Mouse (Mus musculus): Measurements from ENCODE around the gene Aebp1. TPM values are rescaled to one million over a fixed set of nuclear protein-coding genes. Genes with fewer than 3 reads are reported as not detected.

The Aebp1 gene
- polyA plus RNA-seq, 1 experiment from 2014 or later: 21.9 TPM

- Histone ChIP-seq H3K9me3 (no peaks in the 10 kb centered on the region), H3K36me3 (no peaks in the 10 kb centered on the region), H3K27me3 (peaks cover 53% of the 10 kb centered on the region), H3K27ac (no peak overlapping the region), H3K4me3 (no peak overlapping the region), H3K4me1 (replicated peaks) (peaks cover 23% of the 10 kb centered on the region), H3K9ac (no peak overlapping the region), H3K4me2 (no peak overlapping the region)
- 87% methylated on average over 13 of the region's 13 CpGs for WGBS
- ATAC-seq (ENCODE audit: low FRiP score): no peak
These were observed 1.7 kb upstream of the Aebp1 start for GRCm38 (mm10) chr11:5859883-5860550.

- H3K4me3 ChIP-seq: no peak overlapping the region
- peaks cover 53% of the 10 kb centered on the region for H3K27me3 ChIP-seq
- H3K27ac ChIP-seq: no peak overlapping the region
- H3K9ac ChIP-seq: no peak overlapping the region
- H3K4me2 ChIP-seq: no peak overlapping the region
- peaks cover 23% of the 10 kb centered on the region for H3K4me1 ChIP-seq (replicated peaks)
- WGBS: 58% methylated on average over 6 of the region's 6 CpGs
- H3K9me3 ChIP-seq: no peaks in the 10 kb centered on the region
- H3K36me3 ChIP-seq: no peaks in the 10 kb centered on the region
- no peak for ATAC-seq (ENCODE audit: low FRiP score)
These were observed 1.1 kb upstream of the Aebp1 start for GRCm38 (mm10) chr11:5860639-5861038.

GRCm38 (mm10) chr11:5862394-5863105 lies 803 bp downstream of the Aebp1 start:
- Histone ChIP-seq H3K4me3 (peak overlapping the region; percentile 36), H3K36me3 (no peaks in the 10 kb centered on the region), H3K4me1 (replicated peaks) (peaks cover 17% of the 10 kb centered on the region), H3K9me3 (no peaks in the 10 kb centered on the region), H3K27me3 (peaks cover 53% of the 10 kb centered on the region), H3K4me2 (peak overlapping the region; percentile 62), H3K27ac (no peak overlapping the region), H3K9ac (0 out of 2 replicates have a peak overlapping the region, but pooled peaks have one; percentile 67)
- ATAC-seq (ENCODE audit: low FRiP score): no peak
- WGBS: 27% methylated on average over 15 of the region's 15 CpGs

- H3K9me3 ChIP-seq: no peaks in the 10 kb centered on the region
- H3K4me3 ChIP-seq: no peak overlapping the region
- no peak overlapping the region for H3K4me2 ChIP-seq
- H3K9ac ChIP-seq: no peak overlapping the region
- H3K27me3 ChIP-seq: peaks cover 23% of the 10 kb centered on the region
- no peak overlapping the region for H3K27ac ChIP-seq
- H3K4me1 ChIP-seq (replicated peaks): peaks cover 7% of the 10 kb centered on the region
- WGBS: 88% methylated on average over 2 of the region's 2 CpGs
- peaks cover 31% of the 10 kb centered on the region for H3K36me3 ChIP-seq
- no peak for ATAC-seq (ENCODE audit: low FRiP score)
These were observed 5.4 kb downstream of the Aebp1 start for GRCm38 (mm10) chr11:5867196-5867595.

- Histone ChIP-seq H3K27ac (no peak overlapping the region), H3K4me3 (no peak overlapping the region), H3K4me1 (replicated peaks) (no peaks in the 10 kb centered on the region), H3K4me2 (no peak overlapping the region), H3K9me3 (no peaks in the 10 kb centered on the region), H3K36me3 (peaks cover 43% of the 10 kb centered on the region), H3K27me3 (peaks cover 11% of the 10 kb centered on the region), H3K9ac (no peak overlapping the region)
- ATAC-seq (ENCODE audit: low FRiP score): no peak
- WGBS: 96% methylated on average over 12 of the region's 12 CpGs
These were observed 6.6 kb downstream of the Aebp1 start for GRCm38 (mm10) chr11:5868324-5868723.

- peak overlapping the region; percentile 13; the same call in 1 of the 2 replicates for H3K9ac ChIP-seq
- peaks cover 53% of the 10 kb centered on the region for H3K36me3 ChIP-seq
- H3K27ac ChIP-seq: no peak overlapping the region
- H3K4me3 ChIP-seq: no peak overlapping the region
- H3K27me3 ChIP-seq: peaks cover 1% of the 10 kb centered on the region; the same call in 1 of the 2 replicates
- H3K9me3 ChIP-seq: no peaks in the 10 kb centered on the region
- no peak overlapping the region for H3K4me2 ChIP-seq
- H3K4me1 ChIP-seq (replicated peaks): no peaks in the 10 kb centered on the region
- ATAC-seq (ENCODE audit: low FRiP score): no peak
- 95% methylated on average over 16 of the region's 16 CpGs for WGBS
These were observed 7.6 kb downstream of the Aebp1 start for GRCm38 (mm10) chr11:5869331-5869730.

- 89% methylated on average over 16 of the region's 16 CpGs for WGBS
- Histone ChIP-seq H3K27ac (no peak overlapping the region), H3K4me1 (replicated peaks) (no peaks in the 10 kb centered on the region), H3K36me3 (peaks cover 60% of the 10 kb centered on the region), H3K4me3 (no peak overlapping the region), H3K9me3 (no peaks in the 10 kb centered on the region), H3K4me2 (no peak overlapping the region), H3K9ac (no peak overlapping the region), H3K27me3 (no peaks in the 10 kb centered on the region)
- ATAC-seq (ENCODE audit: low FRiP score): no peak
These were observed 8.3 kb downstream of the Aebp1 start for GRCm38 (mm10) chr11:5870069-5870468.

GRCm38 (mm10) chr11:5872707-5873106 lies 11.0 kb downstream of the Aebp1 start:
- H3K27me3 ChIP-seq: no peaks in the 10 kb centered on the region
- peaks cover 20% of the 10 kb centered on the region for H3K4me1 ChIP-seq (replicated peaks)
- H3K9ac ChIP-seq: no peak overlapping the region
- H3K27ac ChIP-seq: no peak overlapping the region
- WGBS: 97% methylated on average over 11 of the region's 11 CpGs
- peaks cover 71% of the 10 kb centered on the region for H3K36me3 ChIP-seq
- no peak overlapping the region for H3K4me2 ChIP-seq
- no peak overlapping the region for H3K4me3 ChIP-seq
- no peaks in the 10 kb centered on the region for H3K9me3 ChIP-seq
- no peak for ATAC-seq (ENCODE audit: low FRiP score)

GRCm38 (mm10) chr11:5873192-5873591 lies 11.4 kb downstream of the Aebp1 start:
- Histone ChIP-seq H3K9ac (no peak overlapping the region), H3K4me2 (no peak overlapping the region), H3K4me3 (no peak overlapping the region), H3K4me1 (replicated peaks) (peaks cover 20% of the 10 kb centered on the region), H3K9me3 (no peaks in the 10 kb centered on the region), H3K36me3 (peaks cover 71% of the 10 kb centered on the region), H3K27me3 (no peaks in the 10 kb centered on the region), H3K27ac (no peak overlapping the region)
- no peak for ATAC-seq (ENCODE audit: low FRiP score)
- WGBS: 98% methylated on average over 9 of the region's 9 CpGs

- Histone ChIP-seq H3K9me3 (no peaks in the 10 kb centered on the region), H3K36me3 (peaks cover 37% of the 10 kb centered on the region), H3K4me2 (peak overlapping the region; percentile 68), H3K9ac (peak overlapping the region; percentile 74), H3K4me1 (replicated peaks) (peaks cover 28% of the 10 kb centered on the region), H3K4me3 (peak overlapping the region; percentile 64), H3K27me3 (no peaks in the 10 kb centered on the region), H3K27ac (no peak overlapping the region)
- whole genome bisulfite sequencing: 6% methylated on average over 5 of the region's 5 CpGs
- ATAC-seq (ENCODE audit: low FRiP score): no peak
These were observed 15.7 kb downstream of the Aebp1 start for GRCm38 (mm10) chr11:5877421-5877820.

GRCm38 (mm10) chr11:5877921-5878526 lies 16.3 kb downstream of the Aebp1 start, which contains the start of gene Pold2:
Gene Pold2, minus strand, starts transcription at chr11:5878292.
- peak; percentile 99 for ATAC-seq (ENCODE audit: low FRiP score)
- no peaks in the 10 kb centered on the region for H3K9me3 ChIP-seq
- H3K4me3 ChIP-seq: peak within 1 kb of the TSS; percentile 64
- H3K36me3 ChIP-seq: peaks cover 31% of the 10 kb centered on the region
- peak within 1 kb of the TSS; percentile 68 for H3K4me2 ChIP-seq
- peak within 1 kb of the TSS; percentile 87 for H3K27ac ChIP-seq
- peaks cover 28% of the 10 kb centered on the region for H3K4me1 ChIP-seq (replicated peaks)
- H3K27me3 ChIP-seq: no peaks in the 10 kb centered on the region
- H3K9ac ChIP-seq: peak within 1 kb of the TSS; percentile 74
- WGBS: under 1% methylated on average over 52 of the region's 52 CpGs

GRCm38 (mm10) chr11:5878661-5879060 lies 16.9 kb downstream of the Aebp1 start:
- 44% methylated on average over 8 of the region's 8 CpGs for WGBS

More at GRCm38 (mm10) chr11:5878661-5879060, 16.9 kb downstream of the Aebp1 start:
- H3K4me3 ChIP-seq: peak overlapping the region; percentile 64
- peak overlapping the region; percentile 87 for H3K27ac ChIP-seq
- H3K27me3 ChIP-seq: no peaks in the 10 kb centered on the region
- H3K4me2 ChIP-seq: peak overlapping the region; percentile 68
- H3K36me3 ChIP-seq: peaks cover 25% of the 10 kb centered on the region
- peak overlapping the region; percentile 63 for H3K9ac ChIP-seq
- H3K4me1 ChIP-seq (replicated peaks): peaks cover 28% of the 10 kb centered on the region
- ATAC-seq (ENCODE audit: low FRiP score): no peak
- H3K9me3 ChIP-seq: no peaks in the 10 kb centered on the region

Data from hindbrain, embryonic 13.5 days (tissue).